Mouse (Mus musculus) E14TG2a.4 (cell line): ENCODE measurements around the gene Ttc39a.

Experiments used
- CTCF ChIP-seq: conservative IDR thresholded peaks from 2 replicates; pipeline ENCODE4 v1.5.1; 2014; ENCODE audit warnings: low read length
- NANOG ChIP-seq: IDR thresholded peaks from 2 replicates; pipeline ENCODE4 v1.6.1; 2014; ENCODE audit warnings: borderline replicate concordance, low read length, mixed read lengths

DNA sequence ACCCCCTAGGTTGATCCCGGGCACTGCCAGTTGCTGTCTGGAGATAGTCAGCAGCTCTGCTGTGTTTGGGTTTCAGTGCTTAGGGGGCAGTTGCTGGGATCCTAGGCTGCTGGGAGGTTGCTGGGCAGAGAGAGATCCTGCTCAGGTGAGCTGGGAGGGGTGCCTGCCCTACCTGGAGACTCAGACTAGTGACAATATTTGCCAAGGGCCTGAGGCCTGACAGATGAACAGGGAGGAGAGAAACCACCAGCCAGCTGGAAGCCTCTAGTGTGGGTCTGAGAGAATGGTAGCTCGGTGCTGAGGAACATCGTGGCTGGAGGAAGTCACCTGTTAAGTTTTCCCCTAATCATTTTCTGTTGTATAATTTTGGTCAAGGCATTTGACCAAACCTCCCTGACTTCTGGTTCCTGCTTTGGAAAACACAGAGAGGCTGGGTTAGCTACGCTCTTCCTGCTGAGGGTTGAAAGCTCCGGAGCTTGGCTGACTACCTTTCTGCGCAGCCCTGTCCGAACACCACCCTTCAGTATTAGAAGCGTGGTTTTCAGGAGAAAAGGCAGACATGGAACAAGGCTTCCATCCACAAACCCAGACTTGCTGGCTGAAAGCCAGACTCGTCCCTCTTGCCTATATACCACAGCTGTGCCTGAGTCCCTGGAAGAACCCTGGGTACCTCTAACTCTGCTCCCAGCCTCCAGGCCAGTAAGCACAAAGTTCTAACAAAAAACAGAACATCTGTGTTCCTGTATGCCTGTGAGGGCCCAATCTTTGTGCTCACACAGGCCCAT, 1.5 kb downstream of the Ttc39a start:
- TF ChIP-seq CTCF (no peak), NANOG (no peak)
